Mouse (Mus musculus): ENCODE results near the gene Amt. TPM values are rescaled to one million over a fixed set of nuclear protein-coding genes. Genes with fewer than 3 reads are reported as not detected.

Amt gene
- 30.2 and 33.6 TPM in 2 replicates for polyA plus RNA-seq (2015; fragmentation: Nextera tagmentation; extraction: Ambion mirVana)

DNA sequence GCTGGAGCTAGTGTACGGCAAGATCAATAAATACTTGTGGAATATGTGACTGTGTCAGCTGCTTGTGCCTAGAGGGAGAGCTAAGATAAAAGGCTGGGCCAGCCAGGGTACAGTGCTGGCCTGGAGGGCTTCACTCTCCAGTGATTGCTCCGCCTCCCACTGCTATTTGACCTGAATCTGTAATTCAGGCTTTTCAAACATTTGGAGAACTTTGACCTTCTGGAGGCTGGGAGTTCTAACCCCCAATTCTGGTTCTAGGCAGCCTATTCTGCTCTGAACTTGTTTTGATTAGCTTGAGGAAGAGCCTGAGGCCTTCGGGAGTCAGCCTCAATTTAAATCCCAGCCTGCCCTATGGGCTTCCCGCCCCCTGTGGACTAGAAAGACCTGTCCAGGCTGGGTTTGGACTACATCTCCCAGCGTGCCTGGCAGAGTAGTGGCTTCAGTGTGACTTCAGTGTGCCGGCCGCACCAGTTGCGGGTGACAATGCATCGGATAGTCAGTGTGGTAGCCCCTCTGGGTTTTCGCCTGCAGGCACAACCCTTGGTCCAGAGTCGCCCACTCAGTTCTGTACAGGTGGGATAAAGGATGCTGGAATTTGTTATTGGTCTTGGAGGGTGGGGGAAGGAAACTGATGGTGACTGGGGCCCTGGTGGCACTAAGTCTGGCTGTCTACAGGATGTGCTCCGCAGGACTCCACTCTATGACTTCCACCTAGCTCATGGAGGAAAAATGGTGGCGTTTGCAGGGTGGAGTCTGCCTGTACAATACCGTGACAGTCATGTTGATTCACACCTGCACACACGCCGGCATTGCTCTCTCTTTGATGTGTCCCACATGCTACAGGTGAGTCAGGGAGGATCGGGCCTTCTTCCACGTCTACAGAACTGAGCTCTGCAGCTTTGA, at the start of gene Amt:
Gene Amt (plus strand): TSS at position 401 of the 903 bp plus-strand sequence.
- Histone ChIP-seq H3K9ac (ENCODE audit: low read depth, low read length) (no peak within 1 kb of the TSS), H3K27me3 (ENCODE audit: control insufficient read depth, insufficient read depth, low read depth, low read length) (no peaks in the 10 kb centered on the region), H3K4me3 (ENCODE audit: low read depth, low read length) (peak within 1 kb of the TSS; percentile 18), H3K4me1 (ENCODE audit: control insufficient read depth, insufficient read depth, low read length) (no peaks in the 10 kb centered on the region; the same call in 1 of the 2 replicates), H3K4me2 (ENCODE audit: low read length) (peak within 1 kb of the TSS; percentile 37), H3K36me3 (ENCODE audit: control insufficient read depth, insufficient read depth, low read length) (peaks cover 28% of the 10 kb centered on the region), H3K9me3 (replicated peaks; ENCODE audit: control insufficient read depth, low read length, poor library complexity, severe bottlenecking) (no peaks in the 10 kb centered on the region), H3K27ac (ENCODE audit: low read length) (peak within 1 kb of the TSS; percentile 42)
- peak; percentile 75 for ATAC-seq
- whole genome bisulfite sequencing, result 18% methylated on average over 18 of the region's 18 CpGs

DNA sequence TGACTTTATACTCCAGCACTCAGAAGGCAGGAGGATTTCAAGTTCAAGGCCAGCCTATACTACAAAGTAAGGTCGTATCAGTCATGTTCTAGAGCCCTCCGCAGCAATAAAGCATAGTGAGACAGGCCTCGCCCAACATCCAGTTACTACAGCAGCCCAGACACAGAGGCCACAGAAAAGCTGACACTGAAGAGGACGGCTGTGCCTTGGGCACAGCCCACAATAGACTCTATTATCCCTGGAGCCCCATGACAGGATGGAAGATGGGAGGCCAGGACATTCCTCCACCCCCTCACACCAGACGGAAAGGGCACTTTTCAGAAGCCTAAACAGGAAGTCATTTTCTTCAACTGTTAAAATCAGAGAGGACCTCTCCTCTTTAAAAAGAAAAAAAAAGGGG, 47.7 kb upstream of the Amt start:
- Histone ChIP-seq H3K9me3 (replicated peaks; ENCODE audit: control insufficient read depth, low read length, poor library complexity, severe bottlenecking) (no peaks in the 10 kb centered on the region), H3K9ac (ENCODE audit: low read depth, low read length) (no peak overlapping the region), H3K27ac (ENCODE audit: low read length) (no peak overlapping the region), H3K4me3 (ENCODE audit: low read depth, low read length) (no peak overlapping the region), H3K4me2 (ENCODE audit: low read length) (no peak overlapping the region), H3K4me1 (ENCODE audit: control insufficient read depth, insufficient read depth, low read length) (no peaks in the 10 kb centered on the region), H3K36me3 (ENCODE audit: control insufficient read depth, insufficient read depth, low read length) (peaks cover 8% of the 10 kb centered on the region), H3K27me3 (ENCODE audit: control insufficient read depth, insufficient read depth, low read depth, low read length) (no peaks in the 10 kb centered on the region)
- WGBS, result 69% methylated on average over 5 of the region's 5 CpGs
- ATAC-seq, result no peak

GRCm38 (mm10) chr9:108251877-108252276, 44.8 kb upstream of the Amt start:
- 95% methylated on average over 6 of the region's 6 CpGs for WGBS
- Histone ChIP-seq H3K4me1 (ENCODE audit: control insufficient read depth, insufficient read depth, low read length) (no peaks in the 10 kb centered on the region), H3K9me3 (replicated peaks; ENCODE audit: control insufficient read depth, low read length, poor library complexity, severe bottlenecking) (no peaks in the 10 kb centered on the region), H3K4me2 (ENCODE audit: low read length) (no peak overlapping the region), H3K27ac (ENCODE audit: low read length) (no peak overlapping the region), H3K9ac (ENCODE audit: low read depth, low read length) (no peak overlapping the region), H3K36me3 (ENCODE audit: control insufficient read depth, insufficient read depth, low read length) (peaks cover 5% of the 10 kb centered on the region; the same call in 1 of the 2 replicates), H3K27me3 (ENCODE audit: control insufficient read depth, insufficient read depth, low read depth, low read length) (no peaks in the 10 kb centered on the region), H3K4me3 (ENCODE audit: low read depth, low read length) (no peak overlapping the region)
- no peak for ATAC-seq

- Histone ChIP-seq H3K9me3 (replicated peaks; ENCODE audit: control insufficient read depth, low read length, poor library complexity, severe bottlenecking) (no peaks in the 10 kb centered on the region), H3K4me2 (ENCODE audit: low read length) (no peak overlapping the region), H3K4me3 (ENCODE audit: low read depth, low read length) (no peak overlapping the region), H3K27ac (ENCODE audit: low read length) (no peak overlapping the region), H3K4me1 (ENCODE audit: control insufficient read depth, insufficient read depth, low read length) (no peaks in the 10 kb centered on the region), H3K9ac (ENCODE audit: low read depth, low read length) (no peak overlapping the region), H3K36me3 (ENCODE audit: control insufficient read depth, insufficient read depth, low read length) (peaks cover 5% of the 10 kb centered on the region; the same call in 1 of the 2 replicates), H3K27me3 (ENCODE audit: control insufficient read depth, insufficient read depth, low read depth, low read length) (no peaks in the 10 kb centered on the region)
- WGBS, result 96% methylated on average over 7 of the region's 7 CpGs
- no peak for ATAC-seq
Observed at GRCm38 (mm10) chr9:108252766-108253165, 43.9 kb upstream of the Amt start.

DNA sequence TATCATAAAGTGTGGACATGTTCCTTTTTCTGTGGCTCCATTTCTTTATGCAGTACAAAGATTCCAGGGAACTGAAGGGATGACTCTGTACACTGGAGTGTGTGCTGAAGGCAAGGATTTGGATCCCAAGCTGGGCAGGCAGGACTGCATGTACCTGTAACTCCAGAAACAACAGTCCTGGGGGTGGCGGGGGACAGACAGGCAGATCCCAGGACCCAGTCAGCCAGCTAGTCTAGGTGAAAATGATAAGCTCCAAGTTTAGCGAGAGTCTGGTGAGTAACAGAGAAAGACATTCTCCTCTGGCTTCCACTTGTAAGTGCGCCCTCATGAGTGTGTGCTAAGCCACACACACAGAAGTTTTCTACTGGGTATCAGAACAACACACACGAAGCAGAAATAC, 36.1 kb upstream of the Amt start:
- Histone ChIP-seq H3K36me3 (ENCODE audit: control insufficient read depth, insufficient read depth, low read length) (no peaks in the 10 kb centered on the region), H3K4me2 (ENCODE audit: low read length) (no peak overlapping the region), H3K27ac (ENCODE audit: low read length) (no peak overlapping the region), H3K9me3 (replicated peaks; ENCODE audit: control insufficient read depth, low read length, poor library complexity, severe bottlenecking) (no peaks in the 10 kb centered on the region), H3K4me3 (ENCODE audit: low read depth, low read length) (no peak overlapping the region), H3K27me3 (ENCODE audit: control insufficient read depth, insufficient read depth, low read depth, low read length) (no peaks in the 10 kb centered on the region), H3K4me1 (ENCODE audit: control insufficient read depth, insufficient read depth, low read length) (peaks cover 17% of the 10 kb centered on the region), H3K9ac (ENCODE audit: low read depth, low read length) (no peak overlapping the region)
- WGBS, result 90% methylated on average over 4 of the region's 4 CpGs
- no peak for ATAC-seq

DNA sequence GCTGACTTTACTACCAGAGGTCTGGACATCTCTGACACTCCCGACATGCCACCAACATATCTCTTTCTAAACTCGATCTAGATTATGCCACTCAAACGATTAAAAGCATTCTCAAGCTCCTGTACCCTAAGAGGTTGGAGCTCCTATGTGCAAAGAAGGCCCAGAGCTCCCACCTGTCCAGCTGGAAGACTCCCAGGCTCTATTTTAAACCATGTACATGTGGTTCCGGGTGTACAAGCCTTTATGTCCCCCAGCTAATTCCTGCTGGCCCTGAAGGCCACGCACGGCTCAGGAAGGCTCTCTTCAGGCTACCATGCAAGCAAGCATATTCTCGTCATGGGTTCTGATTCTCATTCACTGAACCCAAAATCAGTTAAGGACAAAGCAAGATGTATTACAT, 34.8 kb upstream of the Amt start:
- H3K27ac ChIP-seq (ENCODE audit: low read length), result no peak overlapping the region
- no peak for ATAC-seq
- no peaks in the 10 kb centered on the region for H3K9me3 ChIP-seq (replicated peaks; ENCODE audit: control insufficient read depth, low read length, poor library complexity, severe bottlenecking)
- peak overlapping the region; percentile 65 for H3K4me2 ChIP-seq (ENCODE audit: low read length)
- H3K36me3 ChIP-seq (ENCODE audit: control insufficient read depth, insufficient read depth, low read length), result no peaks in the 10 kb centered on the region
- H3K27me3 ChIP-seq (ENCODE audit: control insufficient read depth, insufficient read depth, low read depth, low read length), result no peaks in the 10 kb centered on the region
- WGBS, result 82% methylated on average over 7 of the region's 7 CpGs
- H3K4me1 ChIP-seq (ENCODE audit: control insufficient read depth, insufficient read depth, low read length), result peaks cover 17% of the 10 kb centered on the region
- H3K4me3 ChIP-seq (ENCODE audit: low read depth, low read length), result no peak overlapping the region
- no peak overlapping the region for H3K9ac ChIP-seq (ENCODE audit: low read depth, low read length)

GRCm38 (mm10) chr9:108262494-108263049, 34.1 kb upstream of the Amt start:
- Histone ChIP-seq H3K9ac (ENCODE audit: low read depth, low read length) (peak overlapping the region; percentile 85), H3K4me1 (ENCODE audit: control insufficient read depth, insufficient read depth, low read length) (peaks cover 17% of the 10 kb centered on the region), H3K27me3 (ENCODE audit: control insufficient read depth, insufficient read depth, low read depth, low read length) (no peaks in the 10 kb centered on the region), H3K9me3 (replicated peaks; ENCODE audit: control insufficient read depth, low read length, poor library complexity, severe bottlenecking) (no peaks in the 10 kb centered on the region), H3K4me3 (ENCODE audit: low read depth, low read length) (peak overlapping the region; percentile 92), H3K27ac (ENCODE audit: low read length) (peak overlapping the region; percentile 86), H3K4me2 (ENCODE audit: low read length) (peak overlapping the region; percentile 65), H3K36me3 (ENCODE audit: control insufficient read depth, insufficient read depth, low read length) (no peaks in the 10 kb centered on the region)
- ATAC-seq, result no peak
- WGBS, result 44% methylated on average over 11 of the region's 11 CpGs

- Histone ChIP-seq H3K27me3 (ENCODE audit: control insufficient read depth, insufficient read depth, low read depth, low read length) (no peaks in the 10 kb centered on the region), H3K27ac (ENCODE audit: low read length) (peak overlapping the region; percentile 86), H3K4me3 (ENCODE audit: low read depth, low read length) (peak overlapping the region; percentile 92), H3K4me1 (ENCODE audit: control insufficient read depth, insufficient read depth, low read length) (peaks cover 17% of the 10 kb centered on the region), H3K9me3 (replicated peaks; ENCODE audit: control insufficient read depth, low read length, poor library complexity, severe bottlenecking) (no peaks in the 10 kb centered on the region), H3K9ac (ENCODE audit: low read depth, low read length) (peak overlapping the region; percentile 85), H3K4me2 (ENCODE audit: low read length) (peak overlapping the region; percentile 65), H3K36me3 (ENCODE audit: control insufficient read depth, insufficient read depth, low read length) (no peaks in the 10 kb centered on the region)
- ATAC-seq, result peak; percentile 63
- WGBS, result under 1% methylated on average over 48 of the region's 62 CpGs
Observed at GRCm38 (mm10) chr9:108263131-108263681, 33.4 kb upstream of the Amt start.

Data from midbrain, embryonic 16.5 days (tissue).